Mouse (Mus musculus): ENCODE measurements around the gene Paf1. TPM values are rescaled to one million over a fixed set of nuclear protein-coding genes. Genes with fewer than 3 reads are reported as not detected.

Gene Paf1
- total and polyA plus RNA-seq, 3 experiments, result 53.5 to 645 (median 99.9) TPM

GRCm38 (mm10) chr7:28377190-28378065 is 15.3 kb upstream of the Paf1 start:
- Histone ChIP-seq H3K4me3 (ENCODE audit: control insufficient read depth in 1 of 2, insufficient read depth in 1 of 2, low read depth in 2 of 2, low read length in 2 of 2) (no peak overlapping the region), H3K9me3 (replicated peaks; ENCODE audit: insufficient read depth, low read length) (no peaks in the 10 kb centered on the region), H3K27me3 (ENCODE audit: control insufficient read depth in 1 of 2, insufficient read depth in 2 of 2, low read length in 2 of 2) (no peaks in the 10 kb centered on the region), H3K79me2 (ENCODE audit: control insufficient read depth, insufficient read depth, low read length, poor library complexity) (peaks cover 3% of the 10 kb centered on the region), H3K9ac (ENCODE audit: control insufficient read depth, low read depth, low read length, poor library complexity, severe bottlenecking) (no peak overlapping the region), H3K36me3 (ENCODE audit: control insufficient read depth in 1 of 2, insufficient read depth in 2 of 2, low read length in 2 of 2) (peaks cover 0 to 11% of the 10 kb centered on the region in 2 experiments; a peak in 2 of 4 replicates), H3K4me1 (ENCODE audit: control insufficient read depth in 1 of 2, insufficient read depth in 2 of 2, low read length in 2 of 2) (peaks cover 4 to 23% of the 10 kb centered on the region in 2 experiments), H3K27ac (ENCODE audit: control insufficient read depth, low read depth, low read length) (no peak overlapping the region)
- TF ChIP-seq EP300 (IDR thresholded peaks at IDR 0.05; ENCODE audit: low read depth in 1 of 2, low read length in 2 of 2) (no peak), MEF2A (IDR thresholded peaks at IDR 0.05; ENCODE audit: extremely low read depth, insufficient replicate concordance, low read depth, low read length, poor library complexity, severe bottlenecking) (no peak), MAX (IDR thresholded peaks at IDR 0.05; ENCODE audit: low read length) (no peak), CTCF (IDR thresholded peaks at IDR 0.05 in 2 of 3, conservative IDR thresholded peaks at IDR 0.05 in 1 of 3; ENCODE audit: control insufficient read depth in 1 of 3, insufficient read depth in 1 of 3, low read depth in 2 of 3, low read length in 3 of 3, poor library complexity in 1 of 3, severe bottlenecking in 1 of 3) (no peak), GATA1 (IDR thresholded peaks at IDR 0.05; ENCODE audit: low read depth, low read length) (no peak), MAZ (IDR thresholded peaks at IDR 0.05; ENCODE audit: low read depth, low read length) (no peak), MYC (IDR thresholded peaks at IDR 0.05; ENCODE audit: low read depth, low read length) (no peak), RAD21 (IDR thresholded peaks at IDR 0.05; ENCODE audit: low read depth, low read length) (no peak), KAT2A (conservative IDR thresholded peaks at IDR 0.05; ENCODE audit: low read depth, low read length) (no peak), MAFK (IDR thresholded peaks at IDR 0.05; ENCODE audit: borderline replicate concordance, low read depth, low read length) (no peak), CHD1 (IDR thresholded peaks at IDR 0.05; ENCODE audit: low read depth, low read length) (no peak), TAL1 (IDR thresholded peaks at IDR 0.05; ENCODE audit: low read length) (no peak), TBP (IDR thresholded peaks at IDR 0.05; ENCODE audit: low read depth, low read length) (no peak), TCF12 (IDR thresholded peaks at IDR 0.05; ENCODE audit: low read depth, low read length) (no peak), GABPA (IDR thresholded peaks at IDR 0.05; ENCODE audit: low read depth, low read length) (no peak), ZKSCAN1 (IDR thresholded peaks at IDR 0.05; ENCODE audit: low read depth, low read length) (no peak), UBTF (IDR thresholded peaks at IDR 0.05; ENCODE audit: borderline replicate concordance, insufficient read depth, low read depth, low read length) (no peak), HCFC1 (IDR thresholded peaks at IDR 0.05; ENCODE audit: low read depth, low read length) (no peak)
- DNase-seq (ENCODE audit: low read depth, low spot score), result no peak

Measured in MEL (cell line).